Mouse (Mus musculus) urinary bladder, postnatal 4 days (tissue): ENCODE data around the gene Dtnbp1.

Experiments used
- DNase-seq, 2 experiments: peaks; one replicate each; pipeline ENCODE4 v3.0.0; 2021 to 2022; ENCODE audit warnings: low spot score in 2 of 2

Gene Dtnbp1

GRCm38 (mm10) chr13:44948320-44949250 is 53.4 kb downstream of the Dtnbp1 start:
- no peak for DNase-seq

- no peak for DNase-seq
Observed at GRCm38 (mm10) chr13:44946880-44947635, 54.9 kb downstream of the Dtnbp1 start.

GRCm38 (mm10) chr13:44943618-44944017 is 58.3 kb downstream of the Dtnbp1 start:
- no peak for DNase-seq

GRCm38 (mm10) chr13:44939326-44940035 is 62.5 kb downstream of the Dtnbp1 start:
- no peak for DNase-seq

- no peak for DNase-seq
Observed at GRCm38 (mm10) chr13:44937681-44938080, 64.3 kb downstream of the Dtnbp1 start.

GRCm38 (mm10) chr13:44933575-44933974 is 68.4 kb downstream of the Dtnbp1 start:
- no peak for DNase-seq

GRCm38 (mm10) chr13:44932307-44933264 is 69.4 kb downstream of the Dtnbp1 start:
- DNase-seq: no peak

GRCm38 (mm10) chr13:44926311-44926710 is 75.6 kb downstream of the Dtnbp1 start:
- no peak for DNase-seq

GRCm38 (mm10) chr13:44925173-44925572 is 76.8 kb downstream of the Dtnbp1 start:
- DNase-seq: no peak

GRCm38 (mm10) chr13:44924042-44924441 is 77.9 kb downstream of the Dtnbp1 start:
- no peak for DNase-seq

- DNase-seq: no peak
Observed at GRCm38 (mm10) chr13:44921721-44922120, 80.2 kb downstream of the Dtnbp1 start.

- DNase-seq: no peak
Observed at GRCm38 (mm10) chr13:44921095-44921494, 80.9 kb downstream of the Dtnbp1 start.

GRCm38 (mm10) chr13:44918269-44918668 is 83.7 kb downstream of the Dtnbp1 start:
- no peak for DNase-seq

- DNase-seq: no peak
Observed at GRCm38 (mm10) chr13:44917202-44917601, 84.7 kb downstream of the Dtnbp1 start.

GRCm38 (mm10) chr13:44915945-44916344 is 86.0 kb downstream of the Dtnbp1 start:
- DNase-seq: no peak

- no peak for DNase-seq
Observed at GRCm38 (mm10) chr13:44915382-44915781, 86.6 kb downstream of the Dtnbp1 start.

- DNase-seq: no peak
Observed at GRCm38 (mm10) chr13:44913560-44913959, 88.4 kb downstream of the Dtnbp1 start.

GRCm38 (mm10) chr13:44912851-44913250 is 89.1 kb downstream of the Dtnbp1 start:
- peak in 1 of 2 experiments; percentile 51 for DNase-seq

GRCm38 (mm10) chr13:44908790-44909189 is 93.2 kb downstream of the Dtnbp1 start:
- no peak for DNase-seq

- DNase-seq: peak; percentile 88 to 89
Observed at GRCm38 (mm10) chr13:44907702-44908101, 94.2 kb downstream of the Dtnbp1 start.

GRCm38 (mm10) chr13:44906141-44906540 is 95.8 kb downstream of the Dtnbp1 start:
- DNase-seq: no peak
